Mouse (Mus musculus): ENCODE data around the gene Robo3. TPM values are rescaled to one million over a fixed set of nuclear protein-coding genes. Genes with fewer than 3 reads are reported as not detected.

Robo3 gene
- polyA plus RNA-seq, 1 experiment from 2014 or later: not detected

DNA sequence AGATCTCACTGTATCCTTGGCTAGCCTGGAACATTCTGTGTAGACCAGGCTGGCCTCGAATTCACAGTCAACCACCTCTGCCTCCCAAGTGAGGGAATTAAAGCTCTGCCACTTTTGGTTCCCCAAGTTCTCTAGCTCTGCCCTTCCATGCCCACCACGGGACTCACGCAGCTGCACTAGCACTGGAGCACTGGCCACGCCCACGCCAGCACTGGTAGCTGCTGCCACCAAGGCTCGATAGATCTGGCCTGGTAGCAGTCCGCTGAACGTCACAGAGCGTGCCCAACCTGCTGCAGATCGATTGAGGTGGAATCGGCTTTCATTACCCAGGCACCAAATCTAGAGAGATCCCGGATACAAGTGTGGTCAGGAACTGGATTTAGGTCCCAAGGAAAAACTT lies 11.8 kb downstream of the Robo3 start:
- no peaks in the 10 kb centered on the region for H3K36me3 ChIP-seq
- peak overlapping the region; percentile 27; the same call in 1 of the 2 replicates for H3K4me3 ChIP-seq (replicated peaks)
- no peak for ATAC-seq (ENCODE audit: insufficient number of reproducible peaks, insufficient read depth, low FRiP score, low TSS enrichment, low read depth)
- 19% methylated on average over 12 of the region's 12 CpGs for WGBS
- H3K4me1 ChIP-seq (replicated peaks): 0 out of 2 replicates have a peak, but pooled peaks cover 8% of the 10 kb centered on the region
- H3K27me3 ChIP-seq: peaks cover 52% of the 10 kb centered on the region
- no peaks in the 10 kb centered on the region for H3K9me3 ChIP-seq
- no peak overlapping the region for H3K9ac ChIP-seq (replicated peaks)
- H3K27ac ChIP-seq: no peak overlapping the region
- H3K4me2 ChIP-seq: peak overlapping the region; percentile 58

DNA sequence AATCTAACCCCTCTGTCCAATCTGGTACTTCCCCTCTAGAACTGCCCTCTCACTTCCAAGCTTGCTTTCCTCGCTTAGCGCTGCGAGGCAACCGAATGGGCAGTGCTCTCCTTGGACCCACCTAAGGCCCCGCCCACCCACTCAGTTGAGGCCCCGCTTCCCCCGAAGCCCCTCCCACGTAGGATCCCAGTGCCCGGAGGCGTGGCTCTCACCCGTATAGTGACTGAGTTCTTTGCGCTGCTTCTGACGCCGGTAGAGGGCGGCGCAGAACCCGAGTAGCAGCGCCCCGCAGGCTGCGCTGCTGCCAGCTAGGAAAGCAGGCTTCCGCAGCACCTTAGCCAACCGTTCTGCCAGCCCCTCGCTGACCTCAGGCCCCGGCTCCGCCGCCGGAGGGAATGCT lies 12.4 kb downstream of the Robo3 start:
- Histone ChIP-seq H3K4me3 (replicated peaks) (peak overlapping the region; percentile 27), H3K9ac (replicated peaks) (no peak overlapping the region; the same call in 1 of the 2 replicates), H3K36me3 (no peaks in the 10 kb centered on the region), H3K9me3 (no peaks in the 10 kb centered on the region), H3K4me2 (peak overlapping the region; percentile 58), H3K27ac (no peak overlapping the region), H3K4me1 (replicated peaks) (0 out of 2 replicates have a peak, but pooled peaks cover 8% of the 10 kb centered on the region), H3K27me3 (peaks cover 51% of the 10 kb centered on the region)
- WGBS: under 1% methylated on average over 27 of the region's 27 CpGs
- ATAC-seq (ENCODE audit: insufficient number of reproducible peaks, insufficient read depth, low FRiP score, low TSS enrichment, low read depth): peak; percentile 88

DNA sequence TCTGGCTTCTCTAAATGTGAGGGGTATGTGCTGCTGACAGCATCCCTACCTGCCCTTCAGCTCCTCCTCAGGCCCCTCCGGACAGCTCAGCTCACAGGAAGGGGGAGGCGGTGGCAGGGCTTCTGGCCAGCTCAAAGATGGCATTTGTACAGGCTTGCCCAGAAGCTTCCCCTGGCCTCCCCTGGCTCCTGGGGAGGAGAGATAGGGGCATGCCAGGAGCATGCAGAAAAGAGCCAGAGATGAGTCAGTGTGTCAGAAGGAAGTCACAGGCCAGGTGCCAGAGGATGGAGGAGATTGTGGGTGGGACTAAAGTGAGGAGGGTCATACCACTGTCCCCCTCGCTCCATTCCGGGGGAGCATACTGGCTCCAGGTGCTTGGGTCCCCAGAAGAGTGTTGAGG lies 14.3 kb downstream of the Robo3 start:
- H3K4me3 ChIP-seq (replicated peaks): no peak overlapping the region
- no peaks in the 10 kb centered on the region for H3K36me3 ChIP-seq
- no peak overlapping the region for H3K9ac ChIP-seq (replicated peaks)
- H3K4me1 ChIP-seq (replicated peaks): 0 out of 2 replicates have a peak, but pooled peaks cover 8% of the 10 kb centered on the region
- H3K27ac ChIP-seq: no peak overlapping the region
- peaks cover 40% of the 10 kb centered on the region for H3K27me3 ChIP-seq
- no peaks in the 10 kb centered on the region for H3K9me3 ChIP-seq
- no peak for ATAC-seq (ENCODE audit: insufficient number of reproducible peaks, insufficient read depth, low FRiP score, low TSS enrichment, low read depth)
- H3K4me2 ChIP-seq: no peak overlapping the region
- WGBS: 75% methylated on average over 4 of the region's 4 CpGs

DNA sequence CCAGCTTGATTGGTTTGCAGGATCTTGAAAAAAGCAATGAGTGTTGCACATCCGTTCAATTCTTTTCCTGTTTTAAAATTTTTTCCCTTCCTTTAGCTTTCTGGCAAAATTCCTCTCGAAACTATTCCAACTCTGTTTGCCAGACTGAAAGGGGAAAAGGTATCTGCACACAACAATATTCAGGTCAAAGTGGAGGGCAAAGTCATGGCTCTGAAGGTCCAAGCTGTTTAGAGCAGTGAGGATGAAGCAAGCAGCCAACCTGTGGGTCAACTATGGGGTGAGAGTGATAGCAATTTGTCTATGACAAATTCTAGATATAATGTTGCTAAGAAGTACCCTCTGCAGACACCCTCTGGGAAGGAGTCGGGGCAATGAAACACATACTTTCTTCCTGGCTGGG lies 18.4 kb downstream of the Robo3 start:
- 74% methylated on average over 3 of the region's 3 CpGs for WGBS
- no peak for ATAC-seq (ENCODE audit: insufficient number of reproducible peaks, insufficient read depth, low FRiP score, low TSS enrichment, low read depth)
- Histone ChIP-seq H3K4me3 (replicated peaks) (no peak overlapping the region), H3K4me1 (replicated peaks) (no peaks in the 10 kb centered on the region), H3K4me2 (no peak overlapping the region), H3K9ac (replicated peaks) (no peak overlapping the region), H3K27ac (no peak overlapping the region), H3K27me3 (peaks cover 29% of the 10 kb centered on the region), H3K36me3 (no peaks in the 10 kb centered on the region), H3K9me3 (no peaks in the 10 kb centered on the region)

DNA sequence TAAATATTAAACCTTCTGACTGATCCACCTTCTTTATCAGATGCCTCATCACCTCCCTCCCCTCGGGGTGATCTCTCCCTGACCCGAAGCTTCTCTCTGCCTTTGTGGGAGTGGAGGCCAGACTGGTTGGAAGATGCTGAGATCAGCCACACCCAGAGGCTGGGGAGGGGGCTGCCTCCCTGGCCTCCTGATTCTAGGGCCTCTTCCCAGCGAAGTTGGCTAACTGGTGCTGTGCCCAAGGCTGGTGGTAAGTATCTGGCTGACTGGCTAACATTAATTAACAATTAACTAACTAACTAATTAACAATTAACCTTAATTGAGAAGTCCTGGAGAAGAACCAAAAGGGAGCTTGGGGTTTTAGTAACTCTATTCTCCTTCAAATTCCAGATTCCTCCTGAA lies 20.1 kb downstream of the Robo3 start:
- no peak overlapping the region for H3K27ac ChIP-seq
- no peak overlapping the region for H3K9ac ChIP-seq (replicated peaks)
- no peak overlapping the region for H3K4me2 ChIP-seq
- peaks cover 24% of the 10 kb centered on the region for H3K27me3 ChIP-seq
- H3K9me3 ChIP-seq: no peaks in the 10 kb centered on the region
- WGBS: 64% methylated on average over 3 of the region's 3 CpGs
- no peak overlapping the region for H3K4me3 ChIP-seq (replicated peaks)
- no peak for ATAC-seq (ENCODE audit: insufficient number of reproducible peaks, insufficient read depth, low FRiP score, low TSS enrichment, low read depth)
- H3K36me3 ChIP-seq: no peaks in the 10 kb centered on the region
- peaks cover 4% of the 10 kb centered on the region; the same call in 1 of the 2 replicates for H3K4me1 ChIP-seq (replicated peaks)

DNA sequence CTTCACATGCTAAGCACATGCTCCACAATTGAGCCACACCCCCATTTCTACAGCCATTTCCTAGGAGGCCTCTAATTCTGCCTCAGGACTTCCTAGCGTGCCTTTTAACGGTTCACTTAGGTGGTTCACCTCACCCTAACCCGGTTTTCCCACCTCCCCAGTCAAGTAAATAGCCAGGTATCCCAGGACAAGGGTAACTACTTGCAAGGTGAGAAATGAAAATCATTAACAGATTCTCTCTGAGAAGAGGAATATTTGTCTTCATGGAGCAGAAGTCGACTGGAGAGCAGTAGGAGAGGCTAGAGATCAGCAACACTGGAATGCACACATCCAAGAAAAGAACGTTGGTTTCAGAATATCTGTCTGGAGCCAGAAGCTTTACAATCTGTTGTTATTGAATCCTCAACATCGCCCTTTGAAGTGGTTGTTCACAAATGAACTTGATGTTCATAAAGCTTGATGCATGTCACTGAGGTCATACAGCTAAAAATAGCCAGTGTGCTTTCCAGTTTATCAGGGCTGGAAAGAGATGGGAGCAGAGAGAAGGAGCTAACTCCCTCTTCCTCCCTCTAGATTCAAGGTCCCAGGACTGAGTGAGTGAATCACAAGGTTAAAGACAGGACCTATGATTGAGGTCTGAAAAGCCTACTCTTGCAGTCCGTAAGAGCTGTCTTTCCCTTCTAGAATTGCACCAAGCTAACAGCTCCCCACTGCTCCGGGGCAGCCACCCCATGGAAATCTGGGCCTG lies 23.2 kb downstream of the Robo3 start:
- Histone ChIP-seq H3K36me3 (no peaks in the 10 kb centered on the region), H3K27me3 (peaks cover 41% of the 10 kb centered on the region), H3K27ac (no peak overlapping the region), H3K9ac (replicated peaks) (no peak overlapping the region), H3K4me1 (replicated peaks) (peaks cover 7% of the 10 kb centered on the region; the same call in 1 of the 2 replicates), H3K4me3 (replicated peaks) (no peak overlapping the region), H3K4me2 (no peak overlapping the region), H3K9me3 (no peaks in the 10 kb centered on the region)
- ATAC-seq (ENCODE audit: insufficient number of reproducible peaks, insufficient read depth, low FRiP score, low TSS enrichment, low read depth): no peak
- 70% methylated on average over 8 of the region's 8 CpGs for WGBS

DNA sequence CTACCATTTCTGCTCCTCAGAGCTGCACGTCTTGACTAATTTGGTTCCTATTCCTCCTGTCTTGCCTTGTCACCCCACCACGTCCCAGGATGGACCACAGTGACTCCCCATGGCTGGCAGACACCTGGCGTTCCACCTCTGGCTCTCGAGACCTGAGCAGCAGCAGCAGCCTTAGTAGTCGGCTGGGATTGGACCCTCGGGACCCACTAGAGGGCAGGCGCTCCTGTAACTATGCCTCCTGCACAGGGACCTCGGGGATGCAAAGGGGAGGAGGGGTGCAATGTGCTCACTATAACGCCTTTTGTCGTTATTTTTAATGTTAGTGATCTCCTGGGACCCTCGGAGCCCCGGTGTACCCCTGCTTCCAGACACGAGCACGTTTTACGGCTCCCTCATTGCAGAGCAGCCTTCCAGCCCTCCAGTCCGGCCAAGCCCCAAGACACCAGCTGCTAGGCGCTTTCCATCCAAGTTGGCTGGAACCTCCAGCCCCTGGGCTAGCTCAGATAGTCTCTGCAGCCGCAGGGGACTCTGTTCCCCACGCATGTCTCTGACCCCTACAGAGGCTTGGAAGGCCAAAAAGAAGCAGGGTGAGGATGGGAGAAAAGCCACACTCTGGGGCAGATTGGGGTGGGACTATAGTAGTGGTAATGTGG lies 25.1 kb downstream of the Robo3 start:
- WGBS: 11% methylated on average over 19 of the region's 19 CpGs
- ATAC-seq (ENCODE audit: insufficient number of reproducible peaks, insufficient read depth, low FRiP score, low TSS enrichment, low read depth): no peak
- H3K27me3 ChIP-seq: peaks cover 49% of the 10 kb centered on the region
- no peak overlapping the region for H3K27ac ChIP-seq
- peaks cover 7% of the 10 kb centered on the region; the same call in 1 of the 2 replicates for H3K4me1 ChIP-seq (replicated peaks)
- no peaks in the 10 kb centered on the region for H3K9me3 ChIP-seq
- H3K36me3 ChIP-seq: no peaks in the 10 kb centered on the region
- H3K4me2 ChIP-seq: peak overlapping the region; percentile 41
- no peak overlapping the region for H3K4me3 ChIP-seq (replicated peaks)
- H3K9ac ChIP-seq (replicated peaks): no peak overlapping the region

DNA sequence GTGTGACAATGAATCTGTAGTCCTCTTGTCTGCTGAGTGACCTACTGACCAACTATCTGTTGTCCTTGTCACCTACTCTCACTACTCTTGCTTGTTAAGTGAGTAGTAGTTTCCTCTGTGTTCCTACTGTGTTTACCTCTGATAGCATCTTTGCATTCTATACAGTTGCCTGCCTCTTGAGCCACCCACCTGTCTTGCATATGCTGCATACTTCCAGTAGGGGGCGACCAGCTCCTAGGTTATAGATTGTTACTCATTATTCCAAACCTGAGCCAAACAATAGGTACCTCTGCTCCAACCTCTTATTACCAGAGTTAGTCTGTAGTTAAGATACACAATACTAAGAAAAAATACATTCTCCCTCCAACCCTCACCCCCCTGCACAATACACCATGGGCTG lies 26.7 kb downstream of the Robo3 start:
- 0% methylated on average over 1 of the region's 1 CpGs for WGBS
- H3K4me1 ChIP-seq (replicated peaks): peaks cover 7% of the 10 kb centered on the region; the same call in 1 of the 2 replicates

DNA sequence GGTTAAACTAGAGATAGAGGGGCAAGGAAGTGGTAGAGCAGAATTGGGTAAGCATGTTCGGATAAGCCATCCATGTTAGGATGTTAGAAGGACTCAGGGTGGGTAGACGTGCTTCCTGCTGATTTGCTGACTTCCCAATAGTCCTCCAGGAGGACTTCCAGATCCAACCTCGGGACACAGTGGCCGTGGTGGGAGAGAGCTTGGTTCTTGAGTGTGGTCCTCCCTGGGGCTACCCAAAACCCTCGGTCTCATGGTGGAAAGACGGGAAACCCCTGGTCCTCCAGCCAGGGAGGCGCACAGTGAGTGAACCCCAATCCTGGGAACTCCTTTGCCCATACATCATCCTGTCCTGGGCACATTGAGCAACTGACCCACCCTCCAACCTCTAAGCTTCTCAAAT lies 30.0 kb downstream of the Robo3 start:
- no peak for ATAC-seq (ENCODE audit: insufficient number of reproducible peaks, insufficient read depth, low FRiP score, low TSS enrichment, low read depth)
- H3K36me3 ChIP-seq: no peaks in the 10 kb centered on the region
- H3K9ac ChIP-seq (replicated peaks): no peak overlapping the region
- no peak overlapping the region for H3K4me3 ChIP-seq (replicated peaks)
- H3K27me3 ChIP-seq: peaks cover 38% of the 10 kb centered on the region
- H3K27ac ChIP-seq: no peak overlapping the region
- 89% methylated on average over 7 of the region's 7 CpGs for WGBS
- no peak overlapping the region for H3K4me2 ChIP-seq
- peaks cover 3% of the 10 kb centered on the region; the same call in 1 of the 2 replicates for H3K4me1 ChIP-seq (replicated peaks)
- H3K9me3 ChIP-seq: no peaks in the 10 kb centered on the region

More for the DNA sequence above, 26.7 kb downstream of the Robo3 start:
- no peak; the same call in 1 of the 2 replicates for ATAC-seq (ENCODE audit: insufficient number of reproducible peaks, insufficient read depth, low FRiP score, low TSS enrichment, low read depth)
- Histone ChIP-seq H3K9ac (replicated peaks) (no peak overlapping the region), H3K36me3 (no peaks in the 10 kb centered on the region), H3K4me2 (no peak overlapping the region), H3K4me3 (replicated peaks) (no peak overlapping the region), H3K27ac (no peak overlapping the region), H3K27me3 (peaks cover 52% of the 10 kb centered on the region), H3K9me3 (no peaks in the 10 kb centered on the region)

DNA sequence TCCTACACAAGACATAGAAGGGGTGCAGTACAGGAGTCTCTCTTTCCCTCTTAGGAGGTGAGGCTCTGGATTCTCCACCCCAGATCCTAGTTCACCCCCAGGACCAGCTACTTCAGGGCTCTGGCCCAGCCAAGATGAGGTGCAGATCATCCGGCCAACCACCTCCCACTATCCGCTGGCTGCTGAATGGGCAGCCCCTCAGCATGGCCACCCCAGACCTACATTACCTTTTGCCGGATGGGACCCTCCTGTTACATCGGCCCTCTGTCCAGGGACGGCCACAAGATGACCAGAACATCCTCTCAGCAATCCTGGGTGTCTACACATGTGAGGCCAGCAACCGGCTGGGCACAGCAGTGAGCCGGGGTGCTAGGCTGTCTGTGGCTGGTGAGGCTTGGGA lies 30.5 kb downstream of the Robo3 start:
- H3K4me3 ChIP-seq (replicated peaks): no peak overlapping the region
- H3K27ac ChIP-seq: no peak overlapping the region
- H3K36me3 ChIP-seq: no peaks in the 10 kb centered on the region
- no peaks in the 10 kb centered on the region for H3K4me1 ChIP-seq (replicated peaks)
- H3K4me2 ChIP-seq: no peak overlapping the region
- 82% methylated on average over 7 of the region's 7 CpGs for WGBS
- H3K27me3 ChIP-seq: peaks cover 33% of the 10 kb centered on the region
- no peak for ATAC-seq (ENCODE audit: insufficient number of reproducible peaks, insufficient read depth, low FRiP score, low TSS enrichment, low read depth)
- H3K9ac ChIP-seq (replicated peaks): no peak overlapping the region
- no peaks in the 10 kb centered on the region for H3K9me3 ChIP-seq

DNA sequence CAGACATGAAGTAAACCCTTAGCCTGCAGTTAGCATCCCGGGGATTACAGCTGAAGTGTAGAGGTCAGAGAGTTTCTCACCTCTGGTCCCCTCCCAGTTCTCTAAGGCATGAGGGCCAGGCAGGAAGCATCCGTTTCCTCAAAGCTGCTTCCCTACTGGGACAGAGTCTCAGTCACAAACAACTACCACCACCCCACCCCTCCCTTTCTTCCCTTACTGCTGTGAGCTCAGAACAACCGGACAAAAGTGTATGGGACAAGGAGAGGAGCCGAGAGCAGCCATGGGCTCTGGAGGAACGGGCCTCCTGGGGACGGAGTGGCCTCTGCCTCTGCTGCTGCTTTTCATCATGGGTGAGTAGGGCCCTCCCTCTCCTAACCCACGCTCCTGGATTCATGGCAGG lies 31.2 kb downstream of the Robo3 start, which contains the start of gene Robo4:
Gene Robo4, plus strand, starts transcription at position 96 of the 400 bp plus-strand sequence.
- peaks cover 26% of the 10 kb centered on the region for H3K27me3 ChIP-seq
- 13% methylated on average over 7 of the region's 7 CpGs for WGBS
- no peak within 1 kb of the TSS for H3K4me2 ChIP-seq
- H3K9me3 ChIP-seq: no peaks in the 10 kb centered on the region
- no peak for ATAC-seq (ENCODE audit: insufficient number of reproducible peaks, insufficient read depth, low FRiP score, low TSS enrichment, low read depth)
- H3K4me1 ChIP-seq (replicated peaks): no peaks in the 10 kb centered on the region
- no peaks in the 10 kb centered on the region for H3K36me3 ChIP-seq
- H3K27ac ChIP-seq: no peak within 1 kb of the TSS
- H3K9ac ChIP-seq (replicated peaks): no peak within 1 kb of the TSS
- H3K4me3 ChIP-seq (replicated peaks): no peak within 1 kb of the TSS
